Mouse (Mus musculus): ENCODE measurements at regions not wholly inside any gene's neighbourhood (a gene's known extent, or its start where the extent isn't known, plus 50 kb on each side); places are given as distances from the start of the nearest gene placed in this dataset.

DNA sequence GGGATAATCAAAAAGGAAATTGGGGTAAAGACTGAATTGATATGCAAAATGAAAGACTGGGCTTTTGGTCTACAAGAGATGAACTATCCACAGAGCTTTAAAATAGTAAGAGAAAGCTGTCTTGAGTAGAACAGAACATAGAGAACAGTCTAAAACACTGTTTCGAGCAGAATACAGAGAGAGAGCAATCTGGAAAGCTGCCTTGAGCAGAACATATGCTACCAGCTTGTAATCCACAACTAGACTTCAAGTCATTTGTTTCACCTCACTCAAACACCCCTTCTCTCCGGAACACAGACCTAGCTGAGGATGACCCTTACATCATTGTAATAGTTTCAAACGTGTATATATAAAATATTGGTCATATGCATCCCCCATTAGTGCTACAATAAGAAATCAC, 538.7 kb downstream of the Galc start:
- no peaks in the 10 kb centered on the region for H3K27me3 ChIP-seq (ENCODE audit: control insufficient read depth, insufficient read depth, low read length)
- TF ChIP-seq POLR2A (IDR thresholded peaks at IDR 0.05; ENCODE audit: low read depth, low read length): no peak
- no peak for TF ChIP-seq CTCF (IDR thresholded peaks at IDR 0.05; ENCODE audit: extremely low read depth, insufficient read length, insufficient replicate concordance, low read depth, low read length)
- no peak overlapping the region for H3K27ac ChIP-seq (ENCODE audit: insufficient read depth, low read depth, low read length)
- no peaks in the 10 kb centered on the region for H3K36me3 ChIP-seq (ENCODE audit: control insufficient read depth, insufficient read depth, low read length)
- no peak overlapping the region for H3K4me3 ChIP-seq (ENCODE audit: low read depth, low read length)
- no peaks in the 10 kb centered on the region for H3K4me1 ChIP-seq (ENCODE audit: control insufficient read depth, insufficient read depth, insufficient read length, low read length)
- 59% methylated on average over 3 of the region's 3 CpGs for WGBS

DNA sequence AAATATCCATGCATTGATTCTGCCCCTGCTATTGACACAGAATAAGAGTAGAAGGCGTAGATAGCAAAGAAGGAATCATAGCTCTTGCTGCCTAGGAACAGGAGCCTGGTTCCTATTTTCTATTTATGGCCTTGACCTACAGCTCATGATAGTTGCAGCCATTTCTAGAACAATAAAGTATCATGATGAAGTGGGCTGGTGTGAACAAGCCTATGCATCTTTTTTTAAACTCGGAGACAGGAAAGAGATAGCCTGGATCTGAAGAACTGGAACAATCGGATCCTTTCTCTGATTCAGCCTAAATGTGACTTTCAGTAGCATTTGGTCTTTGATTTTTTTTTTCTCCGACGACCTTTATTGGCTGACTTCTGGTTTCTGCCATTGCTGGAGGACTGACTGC, 541.4 kb downstream of the Galc start:
- WGBS: 79% methylated on average over 5 of the region's 5 CpGs
- Histone ChIP-seq H3K27ac (ENCODE audit: insufficient read depth, low read depth, low read length) (no peak overlapping the region), H3K4me1 (ENCODE audit: control insufficient read depth, insufficient read depth, insufficient read length, low read length) (no peaks in the 10 kb centered on the region), H3K36me3 (ENCODE audit: control insufficient read depth, insufficient read depth, low read length) (no peaks in the 10 kb centered on the region), H3K27me3 (ENCODE audit: control insufficient read depth, insufficient read depth, low read length) (no peaks in the 10 kb centered on the region), H3K4me3 (ENCODE audit: low read depth, low read length) (no peak overlapping the region)
- TF ChIP-seq CTCF (IDR thresholded peaks at IDR 0.05; ENCODE audit: extremely low read depth, insufficient read length, insufficient replicate concordance, low read depth, low read length): no peak
- TF ChIP-seq POLR2A (IDR thresholded peaks at IDR 0.05; ENCODE audit: low read depth, low read length): no peak
